Comparison of ENCODE assay signal across 25 mouse cellular contexts in the genomic region with DNA sequence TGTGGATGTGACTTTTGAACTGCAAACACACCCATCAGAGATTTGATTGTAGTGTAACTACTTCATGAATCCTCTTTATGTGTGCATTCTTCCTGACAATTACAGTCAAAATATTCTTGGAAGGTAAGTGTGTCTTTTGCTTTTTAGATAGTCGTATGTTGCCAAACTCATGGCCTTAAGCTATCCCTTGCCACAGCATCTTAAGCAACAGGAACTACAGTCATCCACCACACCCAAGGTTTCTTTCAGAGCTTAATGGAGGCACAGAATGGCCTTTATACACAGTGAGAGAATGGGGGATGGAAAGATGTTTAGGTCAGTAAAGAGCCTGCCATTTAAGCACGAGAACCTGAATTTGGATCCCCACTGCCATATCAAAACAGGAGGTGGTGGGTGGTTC. TPM values are rescaled to one million over a fixed set of nuclear protein-coding genes. Genes with fewer than 3 reads are reported as not detected.
DNase-seq lines count a peak whose midpoint lies in the region; ATAC-seq and TF ChIP-seq lines count a peak whose summit lies in the region.
"Had no signal": no experiment of that assay in that cellular context is flagged by ENCODE, and none has a peak within 500 bp of the region (broad histone marks: within the 10 kb centered on the region; RNA-seq: fewer than 3 reads in every experiment).

No protein-coding gene starts in this region.

- no peaks in the 10 kb centered on the region for H3K9me3 ChIP-seq in liver, postnatal 0 days (ENCODE audit: low read length)
- H3K9me3 ChIP-seq in liver, embryonic 11.5 days (ENCODE audit: control insufficient read depth, low read length), result no peaks in the 10 kb centered on the region
- H3K9me3 ChIP-seq in ES-E14 (ENCODE audit: control insufficient read depth, insufficient read depth, low read depth, low read length), result no peaks in the 10 kb centered on the region
- no peaks in the 10 kb centered on the region for H3K9me3 ChIP-seq in midbrain, embryonic 10.5 days (replicated peaks)
- H3K9me3 ChIP-seq: embryonic facial prominence, embryonic 13.5 days; forebrain, embryonic 13.5 days; heart, embryonic 10.5 days; hindbrain, embryonic 12.5 days had no signal

- H3K36me3 ChIP-seq in liver, postnatal 0 days (replicated peaks; ENCODE audit: insufficient read depth, low read length), result peaks cover 19% of the 10 kb centered on the region
- peaks cover 2% of the 10 kb centered on the region; the same call in 1 of the 2 replicates for H3K36me3 ChIP-seq in liver, embryonic 11.5 days (ENCODE audit: control insufficient read depth, insufficient read depth, low read length)
- H3K36me3 ChIP-seq in ES-E14 (ENCODE audit: control insufficient read depth, insufficient read depth, low read length, poor library complexity, severe bottlenecking), result no peaks in the 10 kb centered on the region
- H3K36me3 ChIP-seq in midbrain, embryonic 10.5 days, result peaks cover 22% of the 10 kb centered on the region
- H3K36me3 ChIP-seq: hindbrain, embryonic 12.5 days had no signal

- peak overlapping the region; percentile 33; the same call in 1 of the 2 replicates for H3K4me2 ChIP-seq in liver, postnatal 0 days (ENCODE audit: low read depth, low read length)
- H3K4me2 ChIP-seq in liver, embryonic 11.5 days, result no peak overlapping the region
- H3K4me2 ChIP-seq: embryonic facial prominence, embryonic 13.5 days; forebrain, embryonic 13.5 days; hindbrain, embryonic 12.5 days had no signal

- no peak overlapping the region for H3K9ac ChIP-seq in liver, postnatal 0 days (replicated peaks)
- H3K9ac ChIP-seq in liver, embryonic 11.5 days (ENCODE audit: low read depth, low read length), result no peak overlapping the region
- H3K9ac ChIP-seq in ES-E14 (ENCODE audit: insufficient read depth, low read depth, low read length, poor library complexity, severe bottlenecking), result no peak overlapping the region
- H3K9ac ChIP-seq: embryonic facial prominence, embryonic 13.5 days; forebrain, embryonic 13.5 days; forebrain, postnatal 0 days; hindbrain, embryonic 12.5 days had no signal

- peaks cover 11% of the 10 kb centered on the region; the same call in 1 of the 2 replicates for H3K4me1 ChIP-seq in liver, postnatal 0 days (ENCODE audit: insufficient read depth)
- no peaks in the 10 kb centered on the region for H3K4me1 ChIP-seq in liver, embryonic 11.5 days (replicated peaks; ENCODE audit: control insufficient read depth, insufficient read depth, low read length)
- H3K4me1 ChIP-seq in ES-E14 (ENCODE audit: control insufficient read depth in 2 of 2, insufficient read depth in 2 of 2, low read length in 2 of 2, poor library complexity in 1 of 2), result peaks cover 2 to 3% of the 10 kb centered on the region in 2 experiments; a peak in 1 of 4 replicates
- H3K4me1 ChIP-seq in midbrain, embryonic 10.5 days, result peaks cover 12% of the 10 kb centered on the region

- no peak overlapping the region for H3K4me3 ChIP-seq in liver, postnatal 0 days (ENCODE audit: low read depth, low read length)
- H3K4me3 ChIP-seq in liver, embryonic 11.5 days (ENCODE audit: low read depth, low read length), result no peak overlapping the region
- H3K4me3 ChIP-seq in ES-E14 (ENCODE audit: insufficient read depth in 1 of 2, low read depth in 1 of 2, low read length in 2 of 2, poor library complexity in 1 of 2, severe bottlenecking in 1 of 2), result no peak overlapping the region
- no peak overlapping the region for H3K4me3 ChIP-seq in midbrain, embryonic 10.5 days
- H3K4me3 ChIP-seq: embryonic facial prominence, embryonic 13.5 days; forebrain, embryonic 13.5 days; heart, embryonic 10.5 days; hindbrain, embryonic 12.5 days had no signal

- peak overlapping the region; percentile 66; the same call in 1 of the 2 replicates for H3K27ac ChIP-seq in liver, postnatal 0 days (ENCODE audit: low read depth)
- H3K27ac ChIP-seq in liver, embryonic 11.5 days (ENCODE audit: low read depth, low read length), result no peak overlapping the region
- H3K27ac ChIP-seq in ES-E14 (ENCODE audit: insufficient read depth, low read depth, low read length, poor library complexity, severe bottlenecking), result no peak overlapping the region
- no peak overlapping the region for H3K27ac ChIP-seq in midbrain, embryonic 10.5 days (replicated peaks)
- H3K27ac ChIP-seq: embryonic facial prominence, embryonic 13.5 days; forebrain, embryonic 13.5 days; heart, embryonic 10.5 days; hindbrain, embryonic 12.5 days had no signal

- DNase-seq in liver, postnatal 0 days, result no peak
- DNase-seq in liver, embryonic 11.5 days (ENCODE audit: low spot score), result no peak
- DNase-seq in 416B (ENCODE audit: low read depth) (peak; percentile 86), ES-E14 (ENCODE audit: low read depth, low spot score) (peak; percentile 38)
- DNase-seq in fat pad, adult 2 months (ENCODE audit: extremely low read depth, low read depth, low spot score), result peak; percentile 52
- DNase-seq in midbrain, embryonic 10.5 days (ENCODE audit: low spot score), result no peak
- no peak for DNase-seq in cerebellum, adult 9-10 months
- DNase-seq in urinary bladder, postnatal 25 days (ENCODE audit: low spot score), result no peak
- DNase-seq: adrenal gland, adult 2 months; adrenal gland, postnatal 36 days; cerebellum, adult 11-12 months; cerebellum, adult 9-11 months; cerebellum, postnatal 36 days; forebrain, postnatal 0 days; gastrocnemius, postnatal 36 days; heart, adult 18-20 months; heart, postnatal 10 days; heart, postnatal 4 days had no signal

- no peak for TF ChIP-seq CTCF in liver, postnatal 0 days (IDR thresholded peaks at IDR 0.05; ENCODE audit: low read depth)

- WGBS in liver, postnatal 0 days (ENCODE audit: insufficient replicate concordance), result 77% methylated on average over 2 of the region's 2 CpGs
- 85% methylated on average over 2 of the region's 2 CpGs for WGBS in liver, embryonic 11.5 days
- 93% methylated on average over 2 of the region's 2 CpGs for WGBS in midbrain, embryonic 10.5 days

- H3K27me3 ChIP-seq in liver, postnatal 0 days (ENCODE audit: insufficient read depth, low read length), result no peaks in the 10 kb centered on the region
- H3K27me3 ChIP-seq in liver, embryonic 11.5 days (replicated peaks; ENCODE audit: control insufficient read depth, insufficient read depth, low read length), result no peaks in the 10 kb centered on the region
- no peaks in the 10 kb centered on the region for H3K27me3 ChIP-seq in midbrain, embryonic 10.5 days (ENCODE audit: low read depth, poor library complexity, severe bottlenecking)
- H3K27me3 ChIP-seq: embryonic facial prominence, embryonic 13.5 days; forebrain, embryonic 13.5 days; hindbrain, embryonic 12.5 days; Patski had no signal

- ATAC-seq in liver, postnatal 0 days, result no peak
- ATAC-seq in liver, embryonic 11.5 days (replicated peaks; ENCODE audit: low FRiP score), result no peak
- ATAC-seq: forebrain, embryonic 13.5 days; forebrain, postnatal 0 days; hindbrain, embryonic 16.5 days; inflammation-experienced regulatory T-cells, adult 6 months; Patski had no signal

- in situ Hi-C loops in ES-E14 (cut with MboI; ENCODE audit: low sequenced_read_pairs in 2 of 2, unreplicated experiment in 2 of 2), result no loop called here

- no peak for TF ChIP-seq EP300 in liver, postnatal 0 days (IDR thresholded peaks at IDR 0.05; ENCODE audit: low read depth)

TF ChIP-seq in ES-E14, 5 proteins besides CTCF, POLR2A, EP300 and RAD21:
- no peak for TF ChIP-seq ZNF384 (IDR thresholded peaks at IDR 0.05; ENCODE audit: low read depth, low read length)
- TF ChIP-seq MAFK (IDR thresholded peaks at IDR 0.05; ENCODE audit: insufficient read depth, low read depth, low read length), result no peak
- TF ChIP-seq CHD2 (IDR thresholded peaks at IDR 0.05; ENCODE audit: low read depth, low read length), result no peak
- TF ChIP-seq ZC3H11A (IDR thresholded peaks at IDR 0.05; ENCODE audit: borderline replicate concordance, low read depth, low read length), result no peak
- no peak for TF ChIP-seq HCFC1 (IDR thresholded peaks at IDR 0.05; ENCODE audit: borderline replicate concordance, insufficient read depth, low read length)

RNA-seq across cellular contexts. Expression of a gene that starts 4.5 kb away (rescaled TPM):
- 23.5 and 28.6 TPM in 2 replicates for polyA plus RNA-seq in liver, postnatal 0 days (2015; fragmentation: Nextera tagmentation; extraction: Ambion mirVana)
- 55.7 and 75.0 TPM in 2 replicates for polyA plus RNA-seq in liver, embryonic 11.5 days (2014; fragmentation: Nextera tagmentation; extraction: Ambion mirVana)
- 42.4 and 48.5 TPM in 2 replicates for total RNA-seq in ES-E14 (2012; rRNA removed)
- polyA plus RNA-seq in midbrain, embryonic 10.5 days (2016; fragmentation: Nextera tagmentation; extraction: Ambion mirVana), result 108 and 122 TPM in 2 replicates

RNA-seq across cellular contexts. Expression of a gene that starts 4.5 kb away (rescaled TPM):
- 467 and 475 TPM in 2 replicates for polyA plus RNA-seq in liver, postnatal 0 days (2015; fragmentation: Nextera tagmentation; extraction: Ambion mirVana)
- 253 and 276 TPM in 2 replicates for polyA plus RNA-seq in liver, embryonic 11.5 days (2014; fragmentation: Nextera tagmentation; extraction: Ambion mirVana)
- 113 and 164 TPM in 2 replicates for total RNA-seq in ES-E14 (2012; rRNA removed)
- 122 and 153 TPM in 2 replicates for polyA plus RNA-seq in midbrain, embryonic 10.5 days (2016; fragmentation: Nextera tagmentation; extraction: Ambion mirVana)

Comparison
In these comparisons a context has a peak if more than half of its experiments do, and no peak if none do; other contexts are left out.
1. DNase-seq: peak in 416B (single experiment), ES-E14 (single experiment) and fat pad, adult 2 months (single experiment); none in liver, postnatal 0 days (single experiment), liver, embryonic 11.5 days (single experiment), midbrain, embryonic 10.5 days (single experiment), cerebellum, adult 9-10 months (single experiment) and urinary bladder, postnatal 25 days (single experiment).